Mouse (Mus musculus) spleen, adult 12 weeks (tissue): ENCODE results near the gene Olfr310.

Experiments
- DNase-seq: peaks from one replicate; pipeline ENCODE4 v3.0.0; 2022; ENCODE audit warnings: low spot score

Olfr310 gene

GRCm38 (mm10) chr7:86277072-86277471, at the start of gene Olfr310:
Gene Olfr310 (minus strand): TSS chr7:86277172.
- DNase-seq: no peak

GRCm38 (mm10) chr7:86325530-86325929, 48.6 kb upstream of the Olfr310 start, which contains the start of gene Olfr308:
Gene Olfr308 (minus strand): TSS chr7:86325630.
- no peak for DNase-seq

DNA sequence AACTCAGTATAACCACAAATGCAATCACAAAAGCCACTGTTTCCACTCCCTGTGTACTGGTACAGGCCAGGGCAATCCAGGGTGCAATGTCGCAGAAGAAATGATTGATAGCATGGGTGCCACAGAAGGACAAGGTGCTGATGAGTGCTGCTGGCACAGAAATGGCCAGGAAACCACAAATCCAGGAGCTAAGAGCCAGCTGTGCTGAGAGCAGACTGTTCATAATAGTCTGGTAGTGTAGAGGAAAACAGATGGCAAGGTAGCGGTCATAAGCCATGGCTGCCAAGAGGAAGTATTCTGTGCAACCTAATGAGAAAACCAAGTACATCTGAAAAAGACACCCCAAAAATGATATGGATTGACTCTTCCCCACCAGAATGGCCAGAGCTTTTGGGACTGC, 44.4 kb upstream of the Olfr310 start:
- no peak for DNase-seq

GRCm38 (mm10) chr7:86313608-86314007, 36.6 kb upstream of the Olfr310 start, which contains the start of gene Olfr309:
Gene Olfr309 (minus strand): TSS chr7:86313708.
- DNase-seq: no peak

DNA sequence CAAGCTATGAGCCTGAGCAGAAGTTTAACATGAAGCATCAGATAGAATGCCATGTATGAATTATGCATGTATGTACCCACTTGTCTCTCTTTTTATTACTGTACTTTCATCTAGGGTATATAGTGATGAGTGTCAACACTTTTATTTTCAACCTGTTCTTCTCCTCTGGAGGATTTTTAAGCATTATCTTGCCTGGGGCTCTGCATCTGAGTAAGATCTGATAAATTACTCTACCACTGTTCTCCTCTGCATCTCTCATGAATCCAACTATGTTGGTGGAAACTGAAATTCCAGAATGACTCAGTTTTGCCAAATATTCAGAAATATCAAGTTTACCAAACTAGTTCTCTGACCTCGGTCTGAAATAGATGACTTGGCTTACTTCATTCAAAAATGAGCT, 30.8 kb downstream of the Olfr310 start, which contains the start of gene Vmn2r76:
TSS of gene Vmn2r76 (minus strand) at position 101 of the 400 bp plus-strand sequence.
- DNase-seq: no peak
